Mouse (Mus musculus) testis, adult 2 months (tissue): Measurements from ENCODE around the gene S100g.

ENCODE experiments used
- CTCF ChIP-seq: fragments of 200-500 bp; IDR thresholded peaks from 2 replicates; pipeline ENCODE4 v1.5.1; 2012; ENCODE audit warnings: low read depth, mild to moderate bottlenecking, inconsistent platforms, low read length, moderate library complexity; ENCODE audit not compliant: control insufficient read depth, insufficient read depth, insufficient replicate concordance
- POLR2A ChIP-seq: fragments of 200-500 bp; IDR thresholded peaks from 2 replicates; pipeline ENCODE4 v1.6.1; 2012; ENCODE audit warnings: low read depth, mild to moderate bottlenecking, inconsistent platforms, low read length, moderate library complexity; ENCODE audit not compliant: control insufficient read depth

DNA sequence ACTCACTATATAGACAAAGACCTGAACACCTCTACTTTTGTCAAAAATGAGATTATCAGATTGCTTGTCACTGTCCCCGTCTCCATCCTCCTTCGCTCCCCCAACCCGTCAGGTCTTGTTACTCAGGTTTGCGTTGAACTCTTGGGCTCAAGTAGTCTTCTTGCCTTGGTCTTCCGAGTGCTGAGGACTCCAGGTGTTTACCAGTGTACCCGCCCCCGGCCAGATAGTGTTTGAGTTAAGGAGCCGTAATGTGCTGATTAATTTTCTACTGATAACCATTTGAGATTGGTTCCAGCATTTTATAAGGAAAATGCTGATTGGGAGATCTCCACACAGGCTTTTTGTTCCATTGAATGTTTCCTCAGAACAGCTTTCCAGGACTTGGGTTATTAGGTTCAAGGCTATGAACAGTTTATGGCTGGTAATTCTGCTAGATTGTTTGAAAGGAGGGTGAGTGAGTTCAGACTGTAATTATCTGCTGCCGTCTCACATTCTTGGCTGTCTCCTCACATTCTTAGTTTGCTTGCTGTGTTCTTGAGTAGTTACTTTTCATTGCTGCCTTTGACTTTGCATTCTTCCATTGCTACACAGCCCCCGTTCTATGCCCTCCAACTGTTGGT, 22.6 kb upstream of the S100g start:
- TF ChIP-seq POLR2A (no peak), CTCF (no peak)
